Mouse (Mus musculus): ENCODE results near the gene Banf2.

DNA sequence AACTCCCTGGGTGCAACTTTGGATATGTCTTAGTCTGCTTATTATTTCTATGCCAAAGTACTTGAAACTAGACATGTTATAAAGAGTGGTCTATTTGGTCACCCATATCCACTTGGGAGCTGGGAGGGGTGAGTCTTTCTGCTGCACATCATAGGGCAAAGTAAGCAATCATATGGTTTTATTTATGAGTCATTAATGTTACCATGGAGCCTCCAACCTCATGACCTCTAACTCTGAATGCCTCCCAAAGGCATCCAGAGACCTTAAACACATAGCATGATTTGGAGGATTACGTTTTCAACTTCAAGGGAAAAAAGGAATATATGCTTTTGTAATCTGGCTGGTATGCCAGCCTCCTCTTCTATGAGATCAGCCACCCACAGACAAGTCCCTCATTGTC lies 61.9 kb downstream of the Banf2 start:
- no peak for TF ChIP-seq EP300 (IDR thresholded peaks at IDR 0.05; ENCODE audit: insufficient read depth, low read depth, low read length)
- TF ChIP-seq POLR2A (IDR thresholded peaks at IDR 0.05; ENCODE audit: insufficient read depth, low read length): no peak

All from ES-Bruce4 (cell line).